Mouse (Mus musculus) layer of hippocampus, adult 11-12 months (tissue): ENCODE data around the gene Zbtb9.
"Not testable (repeated sequence)": the region's sequence is repeated elsewhere in the genome, so short reads cannot be mapped to it uniquely, and the experiment has no call there.

ENCODE experiments used
- DNase-seq: peaks from one replicate; pipeline ENCODE4 v3.0.0; 2022; ENCODE audit warnings: low spot score

Zbtb9 gene

DNA sequence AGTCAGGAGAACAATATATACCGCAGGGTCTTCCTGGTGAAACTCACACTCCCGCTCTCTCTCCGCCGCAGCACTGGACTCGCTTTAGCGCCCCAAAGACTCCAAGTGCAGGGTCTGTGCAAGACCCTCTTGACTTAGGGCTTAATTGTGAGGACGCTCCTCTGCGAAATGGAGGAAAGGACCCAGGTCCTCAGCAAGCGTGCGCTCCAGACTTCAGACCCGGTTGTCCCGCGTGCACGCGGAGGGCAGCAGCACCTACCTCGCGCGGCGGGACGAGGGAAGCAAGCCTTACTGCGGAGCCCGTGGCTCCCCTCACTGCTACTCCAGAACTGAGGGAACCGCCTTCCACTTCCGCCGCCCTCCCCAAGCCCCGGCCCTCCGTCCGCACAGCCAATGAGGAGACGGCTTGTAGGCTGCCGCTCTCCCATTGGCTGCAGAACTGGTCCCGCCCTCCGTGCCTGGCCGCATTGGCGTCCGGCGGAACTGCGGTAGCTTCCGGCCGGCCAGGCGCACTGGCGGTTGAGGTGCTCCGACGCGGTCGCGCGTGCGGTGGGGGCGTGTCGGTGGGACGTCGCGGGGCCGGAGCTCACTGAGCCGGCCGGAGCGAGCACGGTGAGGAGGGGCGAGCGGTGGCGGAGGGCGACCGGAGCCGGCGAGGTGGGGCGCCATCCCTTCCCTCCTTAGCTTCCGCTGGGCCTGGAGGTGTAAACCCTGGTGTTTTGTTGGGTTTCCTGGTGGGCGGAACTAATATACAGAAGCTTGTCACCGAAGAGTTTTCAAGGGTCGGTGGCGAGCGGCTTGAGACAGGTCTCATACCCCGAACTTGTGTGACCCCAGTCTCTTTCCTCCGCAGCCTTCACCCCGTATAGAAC lies at the start of gene Zbtb9:
Gene Zbtb9, plus strand, starts transcription at position 465 of the 872 bp plus-strand sequence.
- DNase-seq, result peak; percentile 96

DNA sequence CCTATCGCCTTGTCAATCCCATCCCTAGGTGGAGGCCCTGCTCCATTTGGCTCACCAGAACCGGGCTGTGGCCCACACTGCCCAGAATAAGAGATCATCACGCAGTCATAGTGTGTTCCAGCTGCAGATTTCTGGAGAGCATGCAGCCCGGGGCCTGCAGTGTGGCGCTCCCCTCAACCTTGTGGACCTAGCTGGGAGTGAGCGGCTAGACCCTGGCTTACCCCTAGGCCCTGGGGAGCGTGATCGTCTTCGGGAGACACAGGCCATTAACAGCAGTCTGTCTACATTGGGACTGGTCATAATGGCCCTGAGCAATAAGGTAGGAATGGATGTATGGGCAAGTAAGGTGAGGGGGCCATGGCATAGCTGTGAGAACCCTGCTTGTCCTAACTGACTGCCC lies 47.6 kb upstream of the Zbtb9 start:
- DNase-seq, result not testable (repeated sequence)

DNA sequence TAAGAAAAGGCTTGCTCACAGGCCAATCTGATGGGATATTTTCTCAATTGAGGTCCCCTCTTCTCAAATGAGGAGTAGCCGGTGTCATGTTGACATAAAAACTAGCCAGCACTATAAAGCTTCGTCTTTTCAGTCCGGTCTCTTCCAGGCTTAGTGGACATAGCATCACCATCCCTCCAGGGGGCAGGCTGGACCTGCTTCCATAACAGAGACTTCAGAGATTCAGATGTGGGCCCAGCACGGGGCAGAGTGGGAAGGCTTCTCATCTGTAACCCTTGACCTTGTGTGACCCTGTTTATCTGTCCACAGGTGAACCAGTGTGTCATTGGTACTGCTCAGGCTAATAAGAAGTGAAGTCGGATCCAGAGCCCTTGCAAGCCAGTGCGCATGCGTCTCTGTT lies 41.2 kb upstream of the Zbtb9 start:
- DNase-seq, result not testable (repeated sequence)

DNA sequence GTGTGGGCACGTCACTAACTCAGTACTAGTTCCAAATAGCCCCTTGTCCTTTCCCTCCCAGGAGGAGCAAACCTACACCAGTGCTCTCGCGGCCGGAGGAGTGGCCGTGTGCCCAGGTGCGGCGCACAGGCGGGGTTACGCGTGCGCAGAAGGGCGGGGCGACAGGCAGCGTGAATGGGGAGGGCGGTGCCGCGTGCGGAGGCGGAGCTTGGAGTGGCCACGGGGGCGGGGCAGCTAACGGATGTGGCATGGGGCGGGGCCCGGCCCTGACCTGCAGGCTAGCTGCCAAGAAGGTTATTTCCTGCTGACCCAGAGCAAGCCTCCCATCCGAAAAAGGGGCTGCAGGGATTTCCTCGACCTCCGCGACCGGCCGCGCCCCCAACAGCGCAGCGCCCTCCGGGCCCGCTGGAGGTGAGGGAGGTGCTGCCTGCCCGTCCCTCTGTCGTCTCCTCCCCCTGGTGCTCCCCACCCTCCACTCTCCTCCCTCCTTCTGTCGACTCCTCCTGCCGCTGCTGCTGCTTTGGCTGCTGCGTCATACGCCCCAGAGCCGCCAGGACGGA lies 40.0 kb upstream of the Zbtb9 start, which contains the start of gene Phf1:
Gene Phf1, plus strand, starts transcription at position 214 of the 560 bp plus-strand sequence.
- DNase-seq, result peak; percentile 97

DNA sequence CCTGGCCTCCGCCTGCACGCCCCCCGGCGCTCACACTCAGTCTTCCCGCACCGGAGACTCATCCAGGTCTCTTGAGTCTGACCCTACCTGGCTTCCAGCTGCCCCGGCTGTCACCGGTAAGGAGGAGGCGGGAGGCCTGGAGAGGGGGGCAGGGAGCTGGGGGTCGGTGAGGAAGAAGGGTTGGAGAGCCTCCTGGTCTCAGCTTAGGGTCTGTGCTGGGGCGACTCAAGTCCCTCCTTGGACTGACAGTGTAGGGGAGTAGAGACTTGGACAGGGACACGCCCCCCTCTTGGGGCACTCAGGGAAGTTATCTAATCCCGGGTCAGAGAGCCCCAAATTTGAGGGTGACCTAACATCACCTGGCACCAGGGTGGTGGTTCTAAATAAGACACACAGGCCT lies 39.5 kb upstream of the Zbtb9 start:
- no peak for DNase-seq

DNA sequence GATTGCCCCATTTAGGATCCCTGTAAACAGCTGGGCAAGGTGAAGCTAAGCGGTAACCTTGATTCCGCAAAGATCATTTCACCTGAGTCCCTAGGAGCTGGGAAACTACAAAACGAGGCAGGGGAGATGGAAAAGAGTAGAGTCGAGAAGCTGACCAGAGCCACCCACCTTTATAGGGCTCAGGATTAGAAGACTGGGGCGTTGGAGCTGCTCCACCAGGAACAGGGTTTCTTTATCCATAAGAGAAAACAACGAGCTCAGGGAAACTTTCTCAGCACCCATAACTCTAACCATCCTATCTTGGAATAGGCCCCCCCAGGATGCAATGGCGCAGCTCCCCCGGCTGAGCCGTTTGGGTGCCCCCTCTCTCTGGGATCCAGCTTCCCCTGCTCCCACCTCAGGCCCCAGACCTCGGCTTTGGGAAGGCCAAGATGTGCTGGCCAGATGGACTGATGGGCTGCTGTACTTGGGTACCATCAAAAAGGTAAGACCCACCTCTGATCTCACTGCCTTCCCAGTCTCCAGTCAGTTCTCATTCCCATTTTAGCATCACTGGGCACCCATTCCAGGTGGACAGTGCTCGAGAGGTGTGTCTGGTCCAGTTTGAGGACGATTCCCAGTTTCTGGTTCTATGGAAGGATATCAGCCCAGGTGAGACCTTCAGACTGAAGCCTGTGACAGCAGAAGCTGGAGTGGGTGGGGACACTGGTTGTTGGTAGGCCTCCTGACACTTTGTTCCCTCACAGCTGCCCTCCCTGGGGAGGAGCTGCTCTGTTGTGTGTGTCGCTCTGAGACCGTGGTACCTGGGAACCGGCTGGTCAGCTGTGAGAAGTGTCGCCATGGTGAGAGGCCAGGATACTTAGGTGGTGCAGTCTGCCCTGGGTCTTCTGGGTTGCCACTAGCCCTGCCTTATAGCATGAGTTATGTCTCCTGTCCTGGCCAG lies 38.8 kb upstream of the Zbtb9 start:
- no peak for DNase-seq

DNA sequence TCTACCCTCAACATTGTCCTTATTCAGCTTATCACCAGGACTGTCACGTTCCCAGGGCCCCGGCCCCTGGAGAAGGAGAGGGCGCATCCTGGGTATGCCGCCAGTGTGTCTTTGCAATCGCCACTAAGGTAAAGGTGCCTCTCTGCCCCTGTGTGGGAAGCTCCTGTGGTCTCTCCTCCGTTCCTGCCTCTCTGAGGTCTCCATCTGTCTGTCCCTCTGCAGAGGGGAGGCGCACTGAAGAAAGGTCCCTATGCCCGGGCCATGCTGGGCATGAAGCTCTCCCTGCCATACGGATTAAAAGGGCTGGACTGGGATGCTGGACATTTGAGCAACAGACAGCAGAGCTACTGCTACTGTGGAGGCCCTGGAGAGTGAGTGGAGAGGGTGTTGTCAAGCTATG lies 37.9 kb upstream of the Zbtb9 start:
- DNase-seq, result no peak

DNA sequence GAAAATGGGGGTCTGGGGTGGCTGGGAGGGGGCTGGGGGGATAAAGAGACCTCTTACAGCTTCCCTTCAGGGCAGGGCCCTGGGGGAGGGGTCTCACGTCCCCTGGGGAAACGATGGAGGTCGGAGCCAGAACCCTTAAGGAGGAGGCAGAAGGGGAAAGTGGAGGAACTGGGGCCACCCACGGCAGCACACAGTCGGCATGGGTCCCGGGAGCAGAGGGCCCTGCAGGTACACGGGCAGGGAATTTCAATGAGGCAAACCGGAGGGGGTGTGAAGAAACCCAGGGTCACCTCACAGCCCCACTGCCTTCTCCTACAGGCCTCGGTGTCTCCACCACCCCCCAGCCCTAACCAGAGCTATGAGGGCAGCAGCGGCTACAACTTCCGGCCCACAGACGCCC lies 36.5 kb upstream of the Zbtb9 start:
- DNase-seq, result no peak

DNA sequence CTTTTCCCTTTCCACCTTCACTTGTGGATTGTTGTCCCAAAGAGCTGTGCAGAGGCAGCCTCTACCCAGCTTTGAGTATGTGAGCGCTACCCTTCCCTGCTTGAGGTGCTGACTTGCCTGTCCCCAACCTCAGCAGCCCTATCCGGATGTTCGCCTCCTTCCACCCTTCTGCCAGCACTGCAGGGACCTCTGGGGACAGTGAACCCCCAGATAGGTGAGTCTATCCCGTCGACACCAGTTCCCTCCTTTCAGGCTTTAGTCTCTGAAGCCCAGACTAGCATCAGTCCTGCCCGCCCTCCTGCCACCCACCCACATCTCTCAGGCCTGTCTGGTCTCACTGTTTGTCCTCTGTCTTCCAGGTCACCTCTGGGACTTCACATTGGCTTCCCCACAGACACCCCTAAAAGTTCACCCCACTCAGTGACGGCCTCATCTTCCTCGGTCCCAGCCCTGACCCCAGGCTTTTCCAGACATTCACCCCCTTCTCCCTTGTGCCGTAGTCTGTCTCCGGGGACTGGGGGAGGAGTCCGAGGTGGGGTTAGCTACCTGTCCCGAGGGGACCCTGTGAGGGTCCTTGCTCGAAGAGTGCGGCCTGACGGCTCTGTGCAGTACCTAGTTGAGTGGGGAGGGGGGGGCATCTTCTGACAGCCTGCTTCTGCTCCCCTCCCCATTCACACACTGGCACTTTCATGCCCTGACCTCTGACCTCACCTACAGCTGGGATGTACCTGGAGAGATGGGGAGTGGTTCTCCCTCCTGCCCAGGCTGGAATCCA lies 35.9 kb upstream of the Zbtb9 start:
- DNase-seq, result no peak

DNA sequence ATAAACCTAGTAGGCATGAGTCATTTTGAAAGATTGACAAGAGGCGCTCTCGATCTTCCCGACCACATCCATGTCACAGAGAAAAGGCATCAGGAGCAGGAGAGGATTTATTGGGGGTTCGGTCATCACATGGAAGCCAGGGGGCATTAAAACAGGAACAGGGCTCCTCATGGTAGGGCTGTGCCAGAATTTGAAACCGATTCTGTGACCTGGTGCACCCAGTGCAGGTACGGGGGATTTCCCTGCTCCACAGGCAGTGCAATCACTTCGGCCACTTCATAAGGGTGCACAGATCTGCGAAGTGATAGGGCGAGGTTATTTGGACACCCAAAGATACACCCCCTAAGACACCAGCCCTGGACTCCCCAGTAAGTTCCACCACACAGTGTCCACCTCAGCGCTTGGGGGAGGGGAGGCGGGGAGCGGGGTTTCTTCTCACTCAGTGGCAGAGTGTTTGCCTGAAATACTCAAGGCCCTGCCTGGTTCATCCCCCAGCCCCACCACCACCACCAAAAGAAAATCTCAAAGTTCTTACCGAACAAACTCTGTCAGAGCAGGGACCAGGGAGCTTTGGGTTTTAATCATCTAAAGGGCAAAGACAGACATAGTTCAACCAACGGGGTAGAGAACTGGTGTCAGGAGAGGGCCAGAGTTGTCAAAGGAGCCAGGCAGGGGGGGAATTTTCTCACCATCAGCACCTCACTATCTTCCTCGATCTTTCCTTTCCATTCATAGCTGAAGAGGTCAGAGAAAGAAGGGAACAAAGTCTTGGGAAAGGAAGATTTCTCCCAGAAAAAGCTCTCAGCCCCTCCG lies 34.9 kb upstream of the Zbtb9 start:
- no peak for DNase-seq

DNA sequence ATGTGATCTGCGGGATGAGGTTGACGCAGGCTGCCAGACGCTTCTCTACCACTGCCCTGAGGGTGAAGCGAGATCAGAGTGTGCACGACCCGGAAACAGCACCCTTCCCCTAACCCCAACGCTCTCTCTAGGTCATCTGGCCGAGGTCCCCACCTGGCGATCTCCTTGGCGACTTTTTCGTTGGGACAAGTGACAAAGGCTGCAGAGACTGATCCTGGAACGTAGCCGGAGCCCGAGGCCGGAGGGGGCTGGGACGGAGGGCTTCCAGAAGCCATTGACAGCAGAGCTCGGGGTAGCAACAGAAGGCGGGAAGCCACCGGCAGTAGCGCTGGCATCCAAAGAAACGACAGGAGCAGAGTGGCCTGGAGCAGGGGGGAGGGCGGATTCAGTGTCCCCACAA lies 34.2 kb upstream of the Zbtb9 start:
- no peak for DNase-seq

DNA sequence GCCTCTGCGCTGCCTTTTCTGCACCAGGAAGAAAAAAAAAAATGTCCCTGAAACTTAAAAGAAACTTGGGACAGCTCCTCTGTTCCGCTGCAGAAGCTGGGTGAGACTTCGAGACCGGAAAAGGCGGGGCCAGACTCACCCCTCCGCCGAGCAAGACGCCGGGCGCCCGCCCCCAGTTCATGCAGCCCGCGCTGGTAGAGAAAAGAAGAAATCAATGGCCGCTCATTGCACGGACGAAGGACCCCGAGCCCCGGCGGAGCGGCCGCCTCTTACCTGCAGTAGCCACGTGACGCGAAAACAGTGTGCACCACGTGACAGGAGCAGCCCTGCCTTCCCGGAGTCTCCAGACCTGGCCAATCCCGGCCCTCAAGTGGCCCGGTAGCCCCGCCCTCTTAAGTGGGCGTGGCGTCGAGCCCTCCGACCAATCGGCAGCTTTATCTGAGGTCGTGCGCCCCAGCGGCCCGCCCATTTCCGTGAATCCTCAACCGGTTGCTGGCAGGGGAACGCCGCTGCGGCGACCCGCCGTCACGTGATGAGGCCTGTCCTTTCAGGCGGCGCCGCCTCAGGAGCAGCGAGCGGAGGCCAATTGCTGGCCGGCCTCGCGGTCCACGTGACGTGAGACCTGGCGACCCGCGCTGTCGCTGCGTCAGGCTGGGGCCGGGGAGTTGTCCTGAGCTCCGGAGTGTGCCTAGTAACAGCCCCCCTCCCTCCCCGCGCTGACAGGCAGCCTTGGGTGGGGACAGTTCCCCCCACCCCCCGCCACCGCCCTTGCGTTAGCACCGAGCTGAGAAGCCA lies 33.6 kb upstream of the Zbtb9 start, which contains the start of gene Cuta:
Gene Cuta, minus strand, starts transcription at position 392 of the 795 bp plus-strand sequence.
- peak; percentile 100 for DNase-seq

DNA sequence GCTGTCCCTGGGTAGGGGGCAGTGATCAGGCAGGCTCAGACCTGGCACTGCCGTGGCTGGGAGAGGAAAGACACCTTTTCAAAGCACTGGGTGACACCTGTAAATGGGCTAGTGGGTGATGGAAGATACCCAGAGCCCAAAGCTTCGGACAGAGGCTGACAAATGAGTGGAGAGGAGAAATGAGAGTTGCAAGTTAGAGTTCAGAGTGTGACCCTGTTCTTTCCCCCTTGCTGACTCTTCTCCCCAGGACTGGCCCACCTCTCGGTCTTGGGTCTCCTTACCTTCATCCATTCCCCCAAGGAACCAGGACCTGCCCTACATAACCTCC lies 33.0 kb upstream of the Zbtb9 start:
- no peak for DNase-seq

DNA sequence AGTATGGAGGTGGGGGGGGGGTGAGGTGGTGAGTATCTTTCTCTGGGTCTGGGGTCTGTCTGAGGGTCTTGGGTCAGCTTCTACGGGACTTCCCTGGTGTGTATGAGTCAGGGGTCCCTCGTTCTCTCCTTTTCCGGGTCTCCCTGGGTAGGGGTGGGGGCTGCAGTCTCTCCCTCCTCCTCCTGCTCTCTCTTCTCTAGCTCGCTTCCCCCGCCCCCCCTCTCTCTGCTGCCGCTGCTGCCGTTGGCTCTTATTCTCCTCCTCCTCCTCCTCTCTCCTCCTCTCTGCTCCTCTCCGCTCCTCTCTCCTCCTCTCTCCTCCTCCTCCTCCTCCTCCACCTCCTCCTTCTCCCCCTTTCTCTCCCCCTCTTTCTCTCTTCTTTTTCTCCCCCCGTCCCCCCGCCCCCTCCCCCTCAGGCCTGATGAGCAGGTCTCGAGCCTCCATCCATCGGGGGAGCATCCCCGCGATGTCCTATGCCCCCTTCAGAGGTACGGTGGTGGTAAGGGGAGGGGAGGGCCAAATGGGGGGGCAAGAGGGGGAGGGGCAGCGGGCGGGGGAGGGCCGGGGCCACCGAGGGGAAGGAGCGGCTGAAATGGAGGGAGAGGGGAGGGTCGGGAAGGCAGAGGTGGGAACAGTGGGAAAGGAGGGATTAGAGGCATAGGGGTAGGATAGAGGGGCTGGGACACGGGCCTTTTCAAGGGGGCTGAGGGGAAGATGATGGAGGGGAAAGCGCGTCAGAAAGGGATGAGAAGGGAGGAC lies 31.8 kb upstream of the Zbtb9 start, which contains the start of gene Syngap1:
Gene Syngap1, plus strand, starts transcription at position 223 of the 759 bp plus-strand sequence.
- no peak for DNase-seq

DNA sequence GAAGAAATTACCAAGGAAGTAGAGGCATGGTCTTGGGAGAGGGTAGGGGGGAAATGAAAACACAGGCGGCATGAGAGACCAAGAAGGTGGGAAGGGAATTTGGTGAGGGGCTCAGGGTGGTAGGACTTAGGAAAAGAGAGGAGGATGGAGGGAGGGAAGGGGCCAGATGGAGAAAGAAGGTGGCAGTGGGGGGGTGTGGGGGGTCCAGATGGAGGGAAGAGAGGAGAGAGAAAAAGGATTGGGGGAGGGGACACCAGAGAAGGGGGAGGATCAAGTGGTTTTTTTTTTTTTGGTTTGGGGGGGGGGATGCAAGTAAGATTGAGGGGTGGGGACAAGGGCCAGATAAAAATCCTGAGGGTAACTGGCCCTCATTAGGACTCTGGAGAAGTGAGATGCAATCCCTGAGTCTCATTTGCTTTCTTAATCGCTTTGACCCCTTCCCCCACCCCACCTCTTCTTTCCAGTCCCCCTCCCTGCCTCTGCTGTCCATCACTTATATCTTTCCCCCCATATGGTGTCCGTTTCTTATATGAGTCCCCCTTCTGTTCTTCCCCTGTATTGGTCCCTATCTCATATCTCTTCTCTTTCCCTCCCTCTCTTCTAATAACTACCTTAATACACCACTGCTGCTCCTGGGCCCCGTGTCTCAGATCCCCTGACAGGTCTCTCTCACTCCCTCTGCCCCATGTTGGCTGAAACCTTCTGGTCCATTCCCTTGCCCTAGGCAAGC lies 31.0 kb upstream of the Zbtb9 start:
- no peak for DNase-seq

DNA sequence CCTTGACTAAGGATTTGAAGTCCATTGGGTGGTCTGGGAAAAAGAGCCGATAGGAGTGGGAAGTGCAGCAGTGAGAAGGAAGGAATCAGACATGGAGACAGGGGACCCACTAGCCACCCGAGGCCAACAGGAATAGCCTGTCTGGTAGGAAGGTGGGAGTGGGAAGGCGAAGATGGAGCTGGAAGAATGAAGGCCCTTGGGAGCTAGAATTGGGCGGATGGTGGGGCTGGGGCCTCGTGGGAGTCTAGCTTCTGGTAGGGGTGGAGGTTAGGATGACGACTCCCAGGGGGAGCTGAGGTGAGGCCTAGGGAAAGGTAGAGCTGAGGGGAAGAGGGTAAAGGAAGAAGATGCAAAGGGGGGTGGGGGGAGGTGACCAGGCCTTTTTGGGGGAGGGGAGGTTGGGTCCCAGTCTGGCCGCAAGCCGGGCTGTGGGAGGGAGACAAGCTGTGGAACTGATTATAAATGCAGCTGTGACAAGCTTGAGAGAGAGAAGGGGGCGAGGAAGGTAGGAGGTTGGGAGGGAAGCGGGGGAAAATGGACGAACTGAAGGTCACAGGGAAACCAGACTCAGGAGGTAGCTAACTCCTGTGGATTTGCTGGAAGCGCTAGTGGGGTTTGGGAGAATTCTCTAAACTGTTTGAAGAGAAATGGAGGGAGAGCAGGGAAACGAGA lies 27.0 kb upstream of the Zbtb9 start:
- no peak for DNase-seq

DNA sequence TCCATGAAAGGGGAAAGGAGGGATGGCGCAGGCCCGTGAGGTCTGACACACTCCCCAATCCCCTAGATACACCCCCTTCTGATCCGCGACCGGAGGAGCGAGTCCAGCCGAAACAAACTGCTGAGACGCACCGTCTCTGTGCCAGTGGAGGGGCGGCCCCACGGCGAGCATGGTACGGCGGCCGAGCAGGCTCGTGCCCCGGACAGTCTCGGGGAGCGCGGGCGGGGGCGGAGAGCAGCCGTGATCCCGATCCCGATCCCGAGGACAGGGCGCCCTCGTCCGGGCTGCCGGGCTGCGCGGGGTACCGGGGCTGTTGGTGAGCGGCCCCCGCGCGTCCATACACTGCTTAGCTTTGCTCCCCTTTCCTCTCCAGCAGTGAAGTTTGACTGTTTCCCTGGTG lies 26.4 kb upstream of the Zbtb9 start:
- DNase-seq, result peak; percentile 72
